Mouse (Mus musculus): ENCODE results near the gene Cdkn3.

DNA sequence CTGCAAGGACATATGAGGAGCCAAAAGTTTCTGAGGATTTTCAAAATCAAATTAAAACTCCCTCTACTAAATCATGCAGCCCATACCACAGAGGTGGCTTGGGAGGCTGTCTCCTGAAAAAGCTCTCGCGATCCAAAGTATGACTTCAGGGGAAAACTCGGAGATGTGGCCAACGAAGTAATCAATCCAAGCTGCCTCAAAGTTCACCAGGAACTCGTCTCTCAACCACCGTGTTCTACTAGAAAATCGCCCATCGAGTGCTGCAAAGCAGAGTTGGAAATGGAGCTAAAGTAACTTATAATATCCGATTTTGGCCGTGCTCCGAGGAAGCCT is 27.1 kb downstream of the Cdkn3 start:
- TF ChIP-seq CTCF (IDR thresholded peaks at IDR 0.05; ENCODE audit: low read depth) (0 out of 2 replicates have a peak, but pooled peaks have one; percentile 2), EP300 (optimal IDR thresholded peaks at IDR 0.05) (no peak)
